Mouse (Mus musculus): Measurements from ENCODE around the gene Dnm1. TPM values are rescaled to one million over a fixed set of nuclear protein-coding genes. Genes with fewer than 3 reads are reported as not detected.

The Dnm1 gene
- total and polyA plus RNA-seq, 2 experiments: 0.09 to 0.60 TPM

GRCm38 (mm10) chr2:32347019-32347418 is 6.1 kb downstream of the Dnm1 start:
- Histone ChIP-seq H3K79me2 (ENCODE audit: control insufficient read depth, insufficient read depth, low read length) (no peaks in the 10 kb centered on the region), H3K4me1 (ENCODE audit: control insufficient read depth, insufficient read depth, low read length) (no peaks in the 10 kb centered on the region), H3K27me3 (ENCODE audit: control insufficient read depth, insufficient read depth, low read length) (0 out of 2 replicates have a peak, but pooled peaks cover 1% of the 10 kb centered on the region), H3K27ac (replicated peaks; ENCODE audit: insufficient read depth, low read depth, low read length) (no peak overlapping the region), H3K9ac (ENCODE audit: low read depth, low read length) (no peak overlapping the region), H3K4me3 (ENCODE audit: insufficient read depth, low read depth, low read length) (no peak overlapping the region), H3K36me3 (ENCODE audit: control insufficient read depth, insufficient read depth, low read length) (no peaks in the 10 kb centered on the region)
- TF ChIP-seq CTCF (IDR thresholded peaks at IDR 0.05; ENCODE audit: low read depth, low read length): no peak
- TF ChIP-seq POLR2A (IDR thresholded peaks at IDR 0.05; ENCODE audit: extremely low read depth, insufficient read depth, low read length): no peak
- 86% methylated on average over 6 of the region's 6 CpGs for WGBS
- no peak for DNase-seq (ENCODE audit: extremely low read depth, low read depth, low spot score)

- DNase-seq (ENCODE audit: extremely low read depth, low read depth, low spot score): no peak
- Histone ChIP-seq H3K4me1 (ENCODE audit: control insufficient read depth, insufficient read depth, low read length) (no peaks in the 10 kb centered on the region), H3K27ac (replicated peaks; ENCODE audit: insufficient read depth, low read depth, low read length) (no peak overlapping the region), H3K9ac (ENCODE audit: low read depth, low read length) (no peak overlapping the region), H3K79me2 (ENCODE audit: control insufficient read depth, insufficient read depth, low read length) (no peaks in the 10 kb centered on the region), H3K4me3 (ENCODE audit: insufficient read depth, low read depth, low read length) (no peak overlapping the region), H3K36me3 (ENCODE audit: control insufficient read depth, insufficient read depth, low read length) (no peaks in the 10 kb centered on the region), H3K27me3 (ENCODE audit: control insufficient read depth, insufficient read depth, low read length) (no peaks in the 10 kb centered on the region)
- TF ChIP-seq CTCF (IDR thresholded peaks at IDR 0.05; ENCODE audit: low read depth, low read length) (no peak), POLR2A (IDR thresholded peaks at IDR 0.05; ENCODE audit: extremely low read depth, insufficient read depth, low read length) (no peak)
- 83% methylated on average over 14 of the region's 14 CpGs for WGBS
Observed at GRCm38 (mm10) chr2:32344598-32345321, 8.4 kb downstream of the Dnm1 start.

GRCm38 (mm10) chr2:32344056-32344455 is 9.1 kb downstream of the Dnm1 start:
- Histone ChIP-seq H3K9ac (ENCODE audit: low read depth, low read length) (no peak overlapping the region), H3K27me3 (ENCODE audit: control insufficient read depth, insufficient read depth, low read length) (no peaks in the 10 kb centered on the region), H3K4me1 (ENCODE audit: control insufficient read depth, insufficient read depth, low read length) (no peaks in the 10 kb centered on the region), H3K36me3 (ENCODE audit: control insufficient read depth, insufficient read depth, low read length) (no peaks in the 10 kb centered on the region), H3K4me3 (ENCODE audit: insufficient read depth, low read depth, low read length) (no peak overlapping the region), H3K79me2 (ENCODE audit: control insufficient read depth, insufficient read depth, low read length) (no peaks in the 10 kb centered on the region), H3K27ac (replicated peaks; ENCODE audit: insufficient read depth, low read depth, low read length) (no peak overlapping the region)
- TF ChIP-seq CTCF (IDR thresholded peaks at IDR 0.05; ENCODE audit: low read depth, low read length) (no peak), POLR2A (IDR thresholded peaks at IDR 0.05; ENCODE audit: extremely low read depth, insufficient read depth, low read length) (no peak)
- no peak for DNase-seq (ENCODE audit: extremely low read depth, low read depth, low spot score)
- 87% methylated on average over 10 of the region's 10 CpGs for WGBS

- Histone ChIP-seq H3K4me3 (ENCODE audit: insufficient read depth, low read depth, low read length) (no peak overlapping the region), H3K27me3 (ENCODE audit: control insufficient read depth, insufficient read depth, low read length) (no peaks in the 10 kb centered on the region), H3K36me3 (ENCODE audit: control insufficient read depth, insufficient read depth, low read length) (no peaks in the 10 kb centered on the region), H3K79me2 (ENCODE audit: control insufficient read depth, insufficient read depth, low read length) (no peaks in the 10 kb centered on the region), H3K9ac (ENCODE audit: low read depth, low read length) (no peak overlapping the region), H3K27ac (replicated peaks; ENCODE audit: insufficient read depth, low read depth, low read length) (no peak overlapping the region), H3K4me1 (ENCODE audit: control insufficient read depth, insufficient read depth, low read length) (no peaks in the 10 kb centered on the region)
- TF ChIP-seq POLR2A (IDR thresholded peaks at IDR 0.05; ENCODE audit: extremely low read depth, insufficient read depth, low read length) (no peak), CTCF (IDR thresholded peaks at IDR 0.05; ENCODE audit: low read depth, low read length) (no peak)
- DNase-seq (ENCODE audit: extremely low read depth, low read depth, low spot score): no peak
- WGBS: 98% methylated on average over 2 of the region's 2 CpGs
Observed at GRCm38 (mm10) chr2:32343351-32343671, 9.8 kb downstream of the Dnm1 start.

- WGBS: 82% methylated on average over 6 of the region's 6 CpGs
- no peak overlapping the region for H3K4me3 ChIP-seq (ENCODE audit: insufficient read depth, low read depth, low read length)
- no peak overlapping the region for H3K9ac ChIP-seq (ENCODE audit: low read depth, low read length)
- no peak for DNase-seq (ENCODE audit: extremely low read depth, low read depth, low spot score)
- no peaks in the 10 kb centered on the region for H3K4me1 ChIP-seq (ENCODE audit: control insufficient read depth, insufficient read depth, low read length)
- no peak overlapping the region for H3K27ac ChIP-seq (replicated peaks; ENCODE audit: insufficient read depth, low read depth, low read length)
- TF ChIP-seq CTCF (IDR thresholded peaks at IDR 0.05; ENCODE audit: low read depth, low read length) (no peak), POLR2A (IDR thresholded peaks at IDR 0.05; ENCODE audit: extremely low read depth, insufficient read depth, low read length) (no peak)
- H3K27me3 ChIP-seq (ENCODE audit: control insufficient read depth, insufficient read depth, low read length): no peaks in the 10 kb centered on the region
- no peaks in the 10 kb centered on the region for H3K79me2 ChIP-seq (ENCODE audit: control insufficient read depth, insufficient read depth, low read length)
- H3K36me3 ChIP-seq (ENCODE audit: control insufficient read depth, insufficient read depth, low read length): no peaks in the 10 kb centered on the region
Observed at GRCm38 (mm10) chr2:32342539-32343350, 10.4 kb downstream of the Dnm1 start.

GRCm38 (mm10) chr2:32342039-32342438 is 11.1 kb downstream of the Dnm1 start:
- Histone ChIP-seq H3K36me3 (ENCODE audit: control insufficient read depth, insufficient read depth, low read length) (no peaks in the 10 kb centered on the region), H3K9ac (ENCODE audit: low read depth, low read length) (no peak overlapping the region), H3K4me1 (ENCODE audit: control insufficient read depth, insufficient read depth, low read length) (no peaks in the 10 kb centered on the region), H3K27me3 (ENCODE audit: control insufficient read depth, insufficient read depth, low read length) (no peaks in the 10 kb centered on the region), H3K4me3 (ENCODE audit: insufficient read depth, low read depth, low read length) (no peak overlapping the region), H3K79me2 (ENCODE audit: control insufficient read depth, insufficient read depth, low read length) (no peaks in the 10 kb centered on the region), H3K27ac (replicated peaks; ENCODE audit: insufficient read depth, low read depth, low read length) (no peak overlapping the region)
- DNase-seq (ENCODE audit: extremely low read depth, low read depth, low spot score): no peak
- WGBS: 93% methylated on average over 4 of the region's 4 CpGs
- TF ChIP-seq CTCF (IDR thresholded peaks at IDR 0.05; ENCODE audit: low read depth, low read length) (no peak), POLR2A (IDR thresholded peaks at IDR 0.05; ENCODE audit: extremely low read depth, insufficient read depth, low read length) (no peak)
